ENCODE assay signal across 8 mouse cellular contexts in genomic region chr7:126701070-126701469, GRCm38 (mm10). TPM values are rescaled to one million over a fixed set of nuclear protein-coding genes. Genes with fewer than 3 reads are reported as not detected.
DNase-seq lines count a peak whose midpoint lies in the region; ATAC-seq and TF ChIP-seq lines count a peak whose summit lies in the region.

No protein-coding gene starts in this region.

- H3K4me1 ChIP-seq in G1E (ENCODE audit: insufficient read depth, low read depth, low read length) = peaks cover 91% of the 10 kb centered on the region
- H3K4me1 ChIP-seq in lung, embryonic 16.5 days (replicated peaks; ENCODE audit: control insufficient read depth, insufficient read depth, low read length) = peaks cover 17% of the 10 kb centered on the region

- H3K9ac ChIP-seq in lung, embryonic 16.5 days (ENCODE audit: low read length) = peak overlapping the region; percentile 50

- peak; percentile 92 for DNase-seq in G1E (ENCODE audit: low spot score)
- peak; percentile 94 to 97 for DNase-seq in cerebellum, adult 18-20 months
- peak; percentile 76 for DNase-seq in forelimb bud, embryonic 11.5 days (ENCODE audit: low read depth, low spot score)
- peak; percentile 90 for DNase-seq in layer of hippocampus, adult 9-10 months (ENCODE audit: low spot score)
- peak; percentile 52 for DNase-seq in ovary, adult 18-20 months (ENCODE audit: low spot score)
- DNase-seq in thymus, postnatal 0 days (ENCODE audit: low spot score) = peak; percentile 93

- H3K27me3 ChIP-seq in G1E (ENCODE audit: insufficient read depth, low read length) = peaks cover 27% of the 10 kb centered on the region
- H3K27me3 ChIP-seq in lung, embryonic 16.5 days (ENCODE audit: control insufficient read depth, insufficient read depth, low read depth, low read length) = peaks cover 16% of the 10 kb centered on the region

- peak overlapping the region; percentile 30; the same call in 1 of the 2 replicates for H3K4me2 ChIP-seq in lung, embryonic 16.5 days (ENCODE audit: low read depth, low read length)

- H3K27ac ChIP-seq in lung, embryonic 16.5 days (ENCODE audit: low read length) = no peak overlapping the region

- ATAC-seq in G1E (ENCODE audit: extremely low read depth, insufficient number of reproducible peaks, low FRiP score, poor library complexity, severe bottlenecking) = peak; percentile 68
- ATAC-seq in hematopoietic stem cell, adult 5-6 weeks (replicated peaks in 1 of 2; ENCODE audit: insufficient read depth in 1 of 2, low FRiP score in 2 of 2, low TSS enrichment in 1 of 2, low read depth in 1 of 2, poor library complexity in 2 of 2, severe bottlenecking in 2 of 2) = peak; percentile 33 to 43
- peak; percentile 64 for ATAC-seq in lung, embryonic 16.5 days (ENCODE audit: low read depth)

- H3K36me3 ChIP-seq in G1E (replicated peaks) = peaks cover 68% of the 10 kb centered on the region
- no peaks in the 10 kb centered on the region for H3K36me3 ChIP-seq in lung, embryonic 16.5 days (ENCODE audit: control insufficient read depth, insufficient read depth, low read length)

- WGBS in lung, embryonic 16.5 days = under 1% methylated on average over 11 of the region's 11 CpGs

- peak overlapping the region; percentile 57; the same call in 1 of the 2 replicates for H3K4me3 ChIP-seq in G1E (ENCODE audit: low read depth, low read length)
- H3K4me3 ChIP-seq in lung, embryonic 16.5 days (ENCODE audit: low read length) = peak overlapping the region; percentile 2; the same call in 1 of the 2 replicates

- H3K9me3 ChIP-seq in G1E (replicated peaks) = no peaks in the 10 kb centered on the region
- no peaks in the 10 kb centered on the region for H3K9me3 ChIP-seq in lung, embryonic 16.5 days (ENCODE audit: control insufficient read depth, low read length)

- TF ChIP-seq CTCF in G1E (IDR thresholded peaks at IDR 0.05; ENCODE audit: low read depth, low read length) = peak; percentile 69

RNA-seq across cellular contexts. Expression of gene Slx1b, which starts 5.5 kb away (rescaled TPM):
- total RNA-seq in G1E (2014; fragmentation: Nextera tagmentation) (3.5 and 3.8 TPM in 2 replicates), G1E (2017) (4.5 and 7.0 TPM in 2 replicates)
- 4.9 and 8.1 TPM in 2 replicates for polyA plus RNA-seq in G1E (2012)
- 4.1 and 6.3 TPM in 2 replicates for total RNA-seq in hematopoietic stem cell, adult 5-6 weeks (2017)
- polyA plus RNA-seq in lung, embryonic 16.5 days (2015; fragmentation: Nextera tagmentation; extraction: Ambion mirVana) = 11.1 and 11.9 TPM in 2 replicates
- polyA plus RNA-seq in thymus, postnatal 0 days (2015; fragmentation: Nextera tagmentation; extraction: Ambion mirVana) = 6.0 and 7.6 TPM in 2 replicates

RNA-seq across cellular contexts. Expression of gene Bola2, which starts 5.9 kb away (rescaled TPM):
- total RNA-seq in G1E (2014; fragmentation: Nextera tagmentation) (77.5 and 93.8 TPM in 2 replicates), G1E (2017) (117 and 161 TPM in 2 replicates)
- polyA plus RNA-seq in G1E (2012) = 189 and 303 TPM in 2 replicates
- total RNA-seq in hematopoietic stem cell, adult 5-6 weeks (2017) = 73.1 and 88.6 TPM in 2 replicates
- 102 and 108 TPM in 2 replicates for polyA plus RNA-seq in lung, embryonic 16.5 days (2015; fragmentation: Nextera tagmentation; extraction: Ambion mirVana)
- 154 and 155 TPM in 2 replicates for polyA plus RNA-seq in thymus, postnatal 0 days (2015; fragmentation: Nextera tagmentation; extraction: Ambion mirVana)

RNA-seq across cellular contexts. Expression of gene Coro1a, which starts 6.5 kb away (rescaled TPM):
- total RNA-seq in G1E (2014; fragmentation: Nextera tagmentation) (36.0 and 50.1 TPM in 2 replicates), G1E (2017) (162 and 174 TPM in 2 replicates)
- polyA plus RNA-seq in G1E (2012) = 178 and 186 TPM in 2 replicates
- 352 and 456 TPM in 2 replicates for total RNA-seq in hematopoietic stem cell, adult 5-6 weeks (2017)
- polyA plus RNA-seq in lung, embryonic 16.5 days (2015; fragmentation: Nextera tagmentation; extraction: Ambion mirVana) = 42.4 and 59.5 TPM in 2 replicates
- polyA plus RNA-seq in thymus, postnatal 0 days (2015; fragmentation: Nextera tagmentation; extraction: Ambion mirVana) = 1,525 and 1,527 TPM in 2 replicates

RNA-seq across cellular contexts. Expression of gene Sult1a1, which starts 24.8 kb away (rescaled TPM):
- total RNA-seq in G1E (2014; fragmentation: Nextera tagmentation) (not detected in 2 replicates), G1E (2017) (0.12 and 0.33 TPM in 2 replicates)
- polyA plus RNA-seq in G1E (2012) = not detected in 2 replicates
- total RNA-seq in hematopoietic stem cell, adult 5-6 weeks (2017) = 8.2 and 17.1 TPM in 2 replicates
- 12.3 and 21.1 TPM in 2 replicates for polyA plus RNA-seq in lung, embryonic 16.5 days (2015; fragmentation: Nextera tagmentation; extraction: Ambion mirVana)
- polyA plus RNA-seq in thymus, postnatal 0 days (2015; fragmentation: Nextera tagmentation; extraction: Ambion mirVana) = 8.5 and 11.0 TPM in 2 replicates

RNA-seq across cellular contexts. Expression of gene Sgf29, which starts 52.0 kb away (rescaled TPM):
- 159 and 175 TPM in 2 replicates for total RNA-seq in G1E (2014; fragmentation: Nextera tagmentation)
- 36.8 and 57.3 TPM in 2 replicates for total RNA-seq in G1E (2017)
- 61.3 and 124 TPM in 2 replicates for polyA plus RNA-seq in G1E (2012)
- total RNA-seq in hematopoietic stem cell, adult 5-6 weeks (2017) = 33.2 and 46.9 TPM in 2 replicates
- 42.9 and 47.3 TPM in 2 replicates for polyA plus RNA-seq in lung, embryonic 16.5 days (2015; fragmentation: Nextera tagmentation; extraction: Ambion mirVana)
- polyA plus RNA-seq in thymus, postnatal 0 days (2015; fragmentation: Nextera tagmentation; extraction: Ambion mirVana) = 62.2 and 72.9 TPM in 2 replicates
